Mouse (Mus musculus) G1E-ER4 (cell line): ENCODE data around the gene Acap2. TPM values are rescaled to one million over a fixed set of nuclear protein-coding genes. Genes with fewer than 3 reads are reported as not detected.

Source experiments
- GATA1 ChIP-seq: IDR thresholded peaks from one replicate; pipeline ENCODE4 v1.8.0; 2012; ENCODE audit warnings: low read length, inconsistent platforms
- polyA plus RNA-seq: library from polyadenylated mRNA; stranded (reverse); fragments of >175 nt; gene quantifications from 2 replicates; pipeline ENCODE4 v1.2.3, GENCODE M21; 2012

The Acap2 gene
- polyA plus RNA-seq, 1 experiment: 5.1 TPM

GRCm38 (mm10) chr16:31227746-31228145, 26.7 kb upstream of the Acap2 start:
- no peak for TF ChIP-seq GATA1

GRCm38 (mm10) chr16:31215271-31215670, 14.2 kb upstream of the Acap2 start:
- TF ChIP-seq GATA1: no peak

- no peak for TF ChIP-seq GATA1
Observed at GRCm38 (mm10) chr16:31213463-31213862, 12.4 kb upstream of the Acap2 start.

DNA sequence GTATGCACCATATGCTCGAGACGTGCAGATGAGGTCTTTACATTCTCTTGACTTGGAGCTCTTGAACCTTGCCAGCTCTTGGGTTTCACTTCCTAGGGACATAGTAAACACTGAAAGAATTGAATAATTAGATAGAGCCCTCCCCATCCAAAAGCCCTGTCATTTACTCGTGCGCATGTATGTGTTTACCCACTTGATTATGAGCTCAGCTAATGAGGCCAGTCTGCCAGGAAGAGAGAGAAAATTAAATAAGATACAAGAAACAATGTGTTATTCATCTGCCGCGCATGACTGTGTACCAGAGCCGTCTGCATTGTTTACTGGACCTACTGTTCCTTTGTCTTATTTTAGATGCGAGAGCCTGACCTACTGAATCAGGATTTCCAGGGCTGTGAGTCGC, 10.5 kb upstream of the Acap2 start:
- TF ChIP-seq GATA1: no peak

DNA sequence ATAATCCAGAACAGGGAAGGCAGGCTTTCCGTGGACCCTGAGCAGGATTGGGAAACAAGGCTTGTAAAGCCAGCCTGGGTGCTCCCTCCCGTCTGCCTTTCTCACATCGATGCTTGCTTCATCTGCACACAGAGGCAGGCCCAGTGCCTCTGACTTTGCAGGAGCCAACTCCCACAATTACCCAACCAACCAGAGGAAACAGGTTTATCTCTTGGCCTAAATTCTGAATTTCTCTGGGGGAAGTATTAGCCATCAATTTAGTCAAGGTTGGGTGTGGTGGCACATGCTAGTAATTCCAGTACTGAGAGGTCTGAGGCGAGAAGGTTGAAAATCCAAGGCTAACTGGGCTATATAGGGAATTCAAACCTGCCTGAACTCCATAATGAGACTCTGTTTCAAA, 9.4 kb upstream of the Acap2 start:
- no peak for TF ChIP-seq GATA1

GRCm38 (mm10) chr16:31209911-31210310, 8.9 kb upstream of the Acap2 start:
- TF ChIP-seq GATA1: peak; percentile 57

- no peak for TF ChIP-seq GATA1
Observed at GRCm38 (mm10) chr16:31205726-31206125, 4.7 kb upstream of the Acap2 start.

GRCm38 (mm10) chr16:31205187-31205586, 4.1 kb upstream of the Acap2 start:
- TF ChIP-seq GATA1: no peak

DNA sequence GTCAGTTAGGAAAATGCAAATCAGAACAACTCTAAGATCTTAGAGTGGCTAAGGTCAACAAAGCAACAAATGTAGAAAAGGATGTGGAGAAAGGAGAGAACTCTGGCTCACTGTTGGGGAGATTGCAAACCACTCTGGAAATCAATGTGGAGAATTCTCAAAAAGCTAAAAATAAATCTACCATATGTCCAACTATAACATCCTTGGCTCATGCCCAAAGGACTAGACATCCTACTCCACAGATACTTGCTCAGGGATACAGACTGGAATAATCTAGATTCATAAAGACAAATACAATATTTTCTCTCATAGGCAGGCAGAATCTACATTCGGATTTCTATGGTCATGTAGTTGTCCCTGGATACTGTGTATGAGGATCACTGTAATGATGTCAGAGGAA, 3.2 kb upstream of the Acap2 start:
- no peak for TF ChIP-seq GATA1

DNA sequence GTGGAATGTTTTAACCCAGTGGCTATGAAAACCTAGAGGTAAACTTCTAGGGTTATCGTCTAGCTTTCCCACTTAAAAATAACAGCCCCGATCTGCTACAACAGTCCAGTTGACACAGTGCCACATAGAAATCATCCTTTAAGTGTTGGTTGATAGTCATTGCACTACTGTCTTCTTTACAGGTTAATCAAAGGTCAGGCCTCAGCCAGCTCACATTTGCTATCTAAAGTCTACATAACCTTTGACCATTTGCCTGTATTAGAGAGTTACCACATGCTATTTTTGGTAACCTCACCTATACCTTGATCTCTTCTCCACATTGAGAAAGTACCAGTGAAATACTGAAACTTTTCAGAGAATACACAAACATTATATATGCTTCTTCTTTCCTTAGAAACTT, 659 bp upstream of the Acap2 start:
- TF ChIP-seq GATA1: no peak

GRCm38 (mm10) chr16:31199926-31200789, 887 bp downstream of the Acap2 start:
- no peak for TF ChIP-seq GATA1

- TF ChIP-seq GATA1: no peak
Observed at GRCm38 (mm10) chr16:31199591-31199925, 1.5 kb downstream of the Acap2 start.

DNA sequence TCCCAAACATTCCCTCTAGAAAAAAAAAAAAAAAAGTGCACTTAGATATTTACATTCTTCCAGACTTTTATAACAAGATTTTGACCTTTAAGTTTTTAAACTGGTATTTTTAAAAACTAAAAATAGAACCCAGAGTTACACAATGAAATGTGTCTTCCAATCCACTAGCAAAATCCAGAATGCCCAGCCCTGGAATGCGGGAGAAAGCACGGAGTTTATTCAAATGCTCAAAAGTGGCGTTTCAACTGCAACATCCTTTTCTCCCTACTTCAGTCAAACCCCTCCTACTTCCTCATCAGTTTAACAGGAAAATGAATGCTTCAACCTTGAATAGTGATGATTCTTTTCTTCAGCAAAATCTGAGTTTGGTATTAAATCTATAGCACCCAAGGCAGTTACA, 4.1 kb downstream of the Acap2 start:
- TF ChIP-seq GATA1: no peak

- TF ChIP-seq GATA1: no peak
Observed at GRCm38 (mm10) chr16:31192526-31192925, 8.5 kb downstream of the Acap2 start.

- TF ChIP-seq GATA1: no peak
Observed at GRCm38 (mm10) chr16:31191818-31192217, 9.2 kb downstream of the Acap2 start.

- TF ChIP-seq GATA1: no peak
Observed at GRCm38 (mm10) chr16:31190426-31190825, 10.6 kb downstream of the Acap2 start.

- TF ChIP-seq GATA1: no peak
Observed at GRCm38 (mm10) chr16:31189291-31189690, 11.8 kb downstream of the Acap2 start.
